Mouse (Mus musculus) ovary, adult 18-20 months (tissue): ENCODE data around the gene Evi5.

Source experiments
- DNase-seq: peaks from one replicate; pipeline ENCODE4 v3.0.0; 2022; ENCODE audit warnings: low spot score, mixed read lengths

The Evi5 gene

GRCm38 (mm10) chr5:107738296-107738695 lies 136.6 kb downstream of the Evi5 start:
- DNase-seq, result no peak

- DNase-seq, result no peak
Observed at GRCm38 (mm10) chr5:107736171-107736570, 138.7 kb downstream of the Evi5 start.

GRCm38 (mm10) chr5:107731844-107732243 lies 143.1 kb downstream of the Evi5 start:
- no peak for DNase-seq

- DNase-seq, result no peak
Observed at GRCm38 (mm10) chr5:107731408-107731807, 143.5 kb downstream of the Evi5 start.

GRCm38 (mm10) chr5:107727007-107727402 lies 147.9 kb downstream of the Evi5 start:
- DNase-seq, result no peak

GRCm38 (mm10) chr5:107726281-107727006 lies 148.5 kb downstream of the Evi5 start:
- DNase-seq, result no peak

- DNase-seq, result no peak
Observed at GRCm38 (mm10) chr5:107725435-107726261, 149.3 kb downstream of the Evi5 start, which contains the start of gene Gfi1. TSS of gene Gfi1 (minus strand) at chr5:107726036.

- no peak for DNase-seq
Observed at GRCm38 (mm10) chr5:107724661-107725434, 150.1 kb downstream of the Evi5 start.

- DNase-seq, result no peak
Observed at GRCm38 (mm10) chr5:107723541-107724511, 151.1 kb downstream of the Evi5 start.

- DNase-seq, result no peak
Observed at GRCm38 (mm10) chr5:107722661-107723532, 152.0 kb downstream of the Evi5 start.

- no peak for DNase-seq
Observed at GRCm38 (mm10) chr5:107721638-107722011, 153.3 kb downstream of the Evi5 start.

- no peak for DNase-seq
Observed at GRCm38 (mm10) chr5:107720991-107721637, 153.8 kb downstream of the Evi5 start.

GRCm38 (mm10) chr5:107720511-107720910 lies 154.4 kb downstream of the Evi5 start:
- DNase-seq, result no peak

- DNase-seq, result no peak
Observed at GRCm38 (mm10) chr5:107719786-107720185, 155.1 kb downstream of the Evi5 start.

GRCm38 (mm10) chr5:107719209-107719608 lies 155.7 kb downstream of the Evi5 start:
- DNase-seq, result no peak

GRCm38 (mm10) chr5:107717871-107718361 lies 157.0 kb downstream of the Evi5 start:
- DNase-seq, result no peak

- no peak for DNase-seq
Observed at GRCm38 (mm10) chr5:107711689-107712088, 163.2 kb downstream of the Evi5 start.

GRCm38 (mm10) chr5:107708124-107708797 lies 166.6 kb downstream of the Evi5 start:
- no peak for DNase-seq

GRCm38 (mm10) chr5:107706262-107706661 lies 168.6 kb downstream of the Evi5 start:
- DNase-seq, result no peak
